Mouse (Mus musculus): ENCODE data around the gene Foxn3.
A peak's percentile ranks its signal among the peaks of the same experiment; 100 is the strongest.

Foxn3 gene

DNA sequence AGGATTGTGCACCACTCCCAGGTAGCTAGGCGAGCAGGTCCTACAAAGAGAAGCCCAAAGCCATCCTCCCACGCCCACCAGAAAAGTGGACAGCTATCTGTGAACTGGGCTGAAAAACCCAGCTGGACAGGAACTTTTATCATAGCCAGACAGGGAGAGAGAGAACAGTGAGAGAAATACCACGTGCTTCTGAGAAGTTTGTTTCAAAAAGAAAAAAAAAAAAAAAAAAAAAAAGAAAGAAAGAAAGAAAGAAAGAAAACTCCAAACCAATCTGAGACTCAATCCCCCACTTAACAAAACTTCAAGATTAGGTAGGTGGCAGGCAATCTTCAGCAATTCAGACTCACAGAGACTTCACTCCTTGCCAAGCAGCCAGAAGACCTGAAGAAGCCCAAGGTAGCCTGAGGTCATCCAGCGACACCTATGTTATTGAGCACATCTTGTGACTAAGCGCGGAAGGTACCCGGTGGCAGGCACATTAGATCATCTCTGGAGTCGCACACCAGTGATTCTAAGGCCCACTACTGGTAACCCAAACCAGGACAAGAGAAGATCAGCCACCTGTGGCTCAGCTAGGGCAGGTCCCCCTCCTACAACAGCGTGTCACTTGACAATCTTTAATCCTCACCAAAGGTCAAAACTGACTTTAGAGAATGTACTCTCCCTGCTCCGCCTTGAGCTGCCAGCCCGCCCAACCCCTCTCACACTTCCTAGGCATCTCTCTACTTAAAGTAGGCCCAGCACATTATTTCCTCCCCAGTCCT is 169.3 kb downstream of the Foxn3 start:
- no peak for ATAC-seq (ENCODE audit: insufficient number of reproducible peaks, low FRiP score, low TSS enrichment)

DNA sequence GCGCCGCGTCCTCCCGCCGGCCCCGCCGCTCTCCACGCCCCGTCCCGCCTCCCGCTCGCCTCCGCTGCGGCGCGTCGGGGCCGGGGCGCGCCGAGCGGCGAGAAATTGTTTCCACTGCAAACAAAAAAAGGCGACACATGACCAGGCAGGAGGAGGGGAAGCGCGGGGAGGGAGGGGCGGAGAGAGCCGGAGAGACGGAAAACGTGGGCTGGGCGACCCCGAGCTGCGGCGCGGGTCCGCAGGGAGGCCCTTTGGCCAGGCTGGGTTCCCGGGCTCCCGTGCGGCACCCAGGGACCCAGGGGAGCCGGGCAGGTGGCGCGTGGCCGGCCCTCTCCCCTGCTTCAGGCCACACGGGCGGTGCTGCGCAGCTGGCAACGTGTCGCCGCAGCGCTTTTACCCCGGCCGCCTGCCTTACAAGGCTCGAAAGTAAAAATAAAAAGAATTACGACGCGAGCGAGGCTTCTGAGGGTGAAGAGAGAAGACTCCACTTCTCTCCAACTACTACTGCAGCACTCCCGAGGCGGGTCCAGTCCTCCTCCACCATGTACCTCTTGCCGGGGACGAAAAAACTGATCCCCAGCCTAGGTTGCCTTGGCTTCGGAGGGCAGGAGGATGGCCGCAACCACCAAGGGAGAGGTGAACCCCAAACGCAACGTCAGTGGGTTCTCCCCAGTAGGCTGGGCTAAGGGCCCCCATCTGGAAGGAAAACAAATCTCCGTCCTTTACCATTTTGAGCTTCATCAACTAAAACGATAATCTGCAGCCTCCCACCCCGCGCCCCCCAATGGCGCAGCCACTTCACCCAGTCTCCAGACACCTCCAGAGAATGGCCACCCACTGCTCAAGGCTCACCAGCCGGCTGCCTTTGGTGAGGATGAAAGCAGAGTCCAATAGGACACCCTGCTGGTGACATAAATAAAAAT is 170.2 kb downstream of the Foxn3 start:
- peak; percentile 57 for ATAC-seq (ENCODE audit: insufficient number of reproducible peaks, low FRiP score, low TSS enrichment)

DNA sequence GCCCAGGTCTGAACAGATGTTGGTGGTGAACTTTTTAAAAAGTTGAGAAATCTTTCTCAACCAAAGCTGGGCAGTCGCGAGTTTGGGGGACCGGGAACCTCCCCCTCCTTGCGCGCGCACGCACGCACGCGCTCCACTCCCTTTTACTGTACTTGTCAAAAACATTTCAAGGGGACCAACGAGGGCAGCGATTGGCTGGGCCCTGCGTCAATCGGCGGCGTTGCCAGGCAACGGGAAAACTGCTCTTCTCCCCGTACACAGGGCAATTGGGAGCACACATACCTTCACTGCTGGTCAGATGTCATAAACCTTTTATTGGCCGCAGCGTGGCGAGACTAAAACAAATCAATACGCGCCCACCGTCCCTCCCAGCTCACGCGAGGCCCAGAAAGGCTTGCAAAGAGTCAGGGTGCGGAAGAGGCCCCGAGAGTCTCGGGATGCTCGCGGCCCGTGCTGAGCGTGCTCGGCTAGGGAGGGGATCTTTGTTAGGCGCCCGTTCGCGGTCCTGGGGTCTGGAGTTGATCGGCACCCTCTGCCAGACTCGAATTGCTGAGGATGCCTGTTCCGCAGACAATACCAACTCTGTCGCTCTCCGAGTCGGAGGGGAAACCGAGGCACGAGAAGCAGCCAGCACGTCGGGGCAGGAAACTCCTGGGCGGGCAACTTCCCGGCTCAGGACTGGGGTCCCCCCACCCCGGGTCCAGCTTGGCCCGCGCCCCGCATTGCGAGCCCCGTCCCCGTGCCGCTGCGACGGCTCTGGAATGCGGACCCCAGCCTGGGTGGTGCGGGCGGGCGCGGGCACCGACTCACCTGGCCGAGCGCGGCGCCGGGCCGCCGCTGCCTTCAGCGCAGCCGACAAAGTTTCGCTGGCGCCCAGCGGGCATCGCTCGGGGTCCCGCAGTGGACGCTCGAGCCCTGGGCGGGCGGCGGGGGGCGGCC is 171.2 kb downstream of the Foxn3 start:
- peak; percentile 90 for ATAC-seq (ENCODE audit: insufficient number of reproducible peaks, low FRiP score, low TSS enrichment)

DNA sequence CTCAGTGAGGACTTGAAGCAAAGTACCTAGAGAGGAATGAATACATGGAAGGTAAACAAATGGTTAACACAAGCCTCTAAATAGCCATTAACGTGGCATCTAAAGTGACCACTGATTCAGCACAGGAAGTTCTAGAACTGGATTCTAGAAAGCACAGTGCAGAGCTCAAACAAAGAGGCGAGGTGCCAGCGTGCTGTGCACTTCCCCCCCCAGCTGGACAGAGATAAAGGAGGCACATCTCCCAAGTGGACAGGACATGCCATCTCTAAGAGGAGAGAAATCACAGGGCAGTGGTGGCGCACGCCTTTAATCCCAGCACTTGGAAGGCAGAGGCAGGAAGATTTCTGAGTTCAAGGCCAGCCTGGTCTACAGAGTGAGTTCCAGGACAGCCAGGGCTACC is 173.0 kb downstream of the Foxn3 start:
- no peak for ATAC-seq (ENCODE audit: insufficient number of reproducible peaks, low FRiP score, low TSS enrichment)

DNA sequence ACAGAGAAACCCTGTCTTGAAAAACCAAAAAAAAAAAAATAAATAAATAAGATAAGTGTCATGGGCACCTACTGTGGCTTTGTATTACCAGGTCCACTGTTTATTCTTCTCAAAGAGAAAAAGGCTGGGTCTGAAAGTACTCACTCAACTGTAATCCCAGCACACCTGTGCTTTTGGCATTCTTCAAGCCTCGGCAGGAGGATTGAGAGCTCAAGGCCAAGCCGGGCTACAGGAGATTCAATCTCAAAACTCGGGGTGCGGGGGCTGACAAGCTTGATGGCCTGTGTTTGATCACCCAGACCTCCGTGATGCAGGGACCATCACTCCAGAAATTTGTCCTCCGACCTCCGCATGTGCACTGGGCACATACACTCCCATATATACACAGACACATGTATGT is 174.1 kb downstream of the Foxn3 start:
- ATAC-seq (ENCODE audit: insufficient number of reproducible peaks, low FRiP score, low TSS enrichment) = no peak

DNA sequence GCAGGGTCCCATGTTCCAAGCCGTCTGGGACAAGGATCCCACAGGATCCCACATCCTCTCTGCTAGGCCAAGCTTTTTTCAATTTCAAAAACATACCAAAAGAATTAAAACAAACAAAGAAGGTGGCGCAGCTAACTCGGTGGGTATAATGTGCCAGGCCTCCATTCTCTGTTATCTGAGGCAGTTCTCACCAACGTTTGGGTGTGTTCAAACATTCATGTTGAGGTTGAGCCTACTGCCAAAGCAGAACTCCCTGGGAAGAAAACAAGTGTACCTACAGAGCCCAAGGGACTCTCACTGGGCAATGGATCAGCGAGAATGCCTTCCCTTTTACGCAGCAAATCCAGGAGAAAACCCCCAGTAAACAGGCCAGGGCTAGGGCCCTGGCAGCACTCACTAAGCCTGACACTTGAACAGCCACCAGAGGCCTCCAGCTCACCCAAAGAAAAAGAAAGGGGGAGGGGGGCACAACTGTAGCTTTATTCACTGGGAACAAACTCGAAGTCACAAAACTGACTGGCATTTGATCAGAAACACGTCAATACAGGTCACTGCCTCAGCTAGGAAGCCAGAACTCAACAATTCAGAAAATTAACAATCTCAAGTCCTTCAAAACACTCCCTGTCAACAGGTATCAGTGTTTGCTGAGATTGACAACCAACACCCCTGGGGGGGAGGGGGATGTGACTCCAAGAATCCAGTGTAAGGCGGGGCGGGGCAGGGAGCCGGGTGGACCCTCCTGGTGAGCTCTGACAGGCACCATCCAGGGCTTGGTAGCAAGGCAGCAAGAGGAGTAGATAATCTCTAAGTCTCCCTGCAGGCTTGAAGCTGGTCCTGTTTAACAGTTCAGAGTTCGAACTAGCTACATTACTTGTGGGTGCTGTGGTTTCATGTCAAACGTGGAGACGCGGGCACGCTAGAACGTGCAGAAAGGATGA is 177.2 kb downstream of the Foxn3 start:
- no peak for ATAC-seq (ENCODE audit: insufficient number of reproducible peaks, low FRiP score, low TSS enrichment)

DNA sequence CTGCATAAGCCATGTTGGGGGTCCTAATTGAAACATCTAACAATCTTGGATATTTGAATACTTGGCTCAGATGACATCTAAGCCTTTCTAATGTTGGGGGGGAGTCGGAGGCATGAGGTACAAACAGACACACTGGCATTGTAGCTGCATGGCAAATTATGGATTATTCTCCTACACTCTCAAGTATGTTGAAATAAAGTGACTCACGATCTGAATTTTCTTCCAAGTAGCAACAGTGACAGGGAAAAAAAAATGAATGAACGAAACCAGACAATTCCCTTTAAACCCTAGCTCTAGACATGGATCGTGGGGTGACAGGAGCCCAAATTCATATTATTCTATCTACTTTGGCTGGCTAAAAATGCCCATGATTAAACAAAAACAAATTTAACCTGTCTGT is 178.3 kb downstream of the Foxn3 start:
- no peak for ATAC-seq (ENCODE audit: insufficient number of reproducible peaks, low FRiP score, low TSS enrichment)

DNA sequence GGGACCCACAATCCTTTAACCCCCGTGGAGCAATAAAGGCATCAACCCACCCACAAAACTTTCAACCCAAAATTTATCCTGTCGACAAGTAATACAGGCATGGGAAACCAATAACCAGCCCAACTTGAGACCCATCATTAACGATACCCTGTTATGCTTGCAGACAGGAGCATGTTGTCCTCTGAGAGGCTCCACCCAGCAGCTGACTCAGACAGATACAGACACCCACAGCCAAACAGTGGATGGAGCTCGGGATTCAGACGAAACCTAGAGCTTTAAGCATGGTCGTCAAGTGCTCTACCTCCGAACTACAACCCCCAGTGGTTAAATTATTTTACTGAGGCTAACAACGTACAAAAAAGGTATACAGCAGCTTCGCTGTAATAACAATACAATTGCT is 182.1 kb downstream of the Foxn3 start:
- ATAC-seq (ENCODE audit: insufficient number of reproducible peaks, low FRiP score, low TSS enrichment) = no peak

DNA sequence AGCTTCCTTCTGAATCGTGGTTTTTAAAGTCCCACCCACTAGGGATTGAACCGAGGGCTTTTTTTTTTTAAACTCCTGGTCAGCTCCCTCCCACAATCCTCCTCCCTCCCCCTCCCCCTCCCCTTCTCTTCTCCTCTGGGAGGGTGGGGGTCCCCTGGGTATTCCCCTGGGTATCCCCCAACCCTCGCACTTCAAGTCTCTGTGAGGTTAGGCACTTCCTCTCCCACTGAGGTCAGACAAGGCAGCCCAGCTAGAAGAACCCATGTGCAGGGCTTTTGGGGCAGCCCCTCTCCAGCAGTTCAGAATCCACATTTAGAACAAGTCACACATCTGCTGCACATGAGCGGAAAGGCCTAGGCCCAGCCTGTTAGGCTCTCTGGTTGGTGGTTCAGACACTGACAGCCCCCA is 182.5 kb downstream of the Foxn3 start:
- no peak for ATAC-seq (ENCODE audit: insufficient number of reproducible peaks, low FRiP score, low TSS enrichment)

DNA sequence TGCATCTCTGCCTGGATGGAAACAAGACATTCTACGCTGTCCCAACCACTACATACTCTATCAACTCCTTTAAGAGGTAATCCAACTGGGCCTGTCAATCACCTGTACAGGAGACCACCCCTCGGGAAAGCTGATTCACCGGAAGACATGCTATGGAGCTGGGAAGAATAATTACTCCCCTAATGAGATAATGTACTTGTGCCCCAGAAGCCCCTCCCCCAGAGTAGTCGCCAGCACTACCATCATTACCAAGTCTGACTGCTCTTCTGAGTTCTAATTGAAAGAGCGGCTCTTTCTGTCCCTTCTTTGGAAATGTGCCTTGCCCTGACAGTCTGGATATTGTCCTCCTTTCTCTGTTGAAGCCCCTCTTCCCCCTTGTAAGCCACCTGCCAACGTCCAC is 183.3 kb downstream of the Foxn3 start:
- no peak for ATAC-seq (ENCODE audit: insufficient number of reproducible peaks, low FRiP score, low TSS enrichment)

DNA sequence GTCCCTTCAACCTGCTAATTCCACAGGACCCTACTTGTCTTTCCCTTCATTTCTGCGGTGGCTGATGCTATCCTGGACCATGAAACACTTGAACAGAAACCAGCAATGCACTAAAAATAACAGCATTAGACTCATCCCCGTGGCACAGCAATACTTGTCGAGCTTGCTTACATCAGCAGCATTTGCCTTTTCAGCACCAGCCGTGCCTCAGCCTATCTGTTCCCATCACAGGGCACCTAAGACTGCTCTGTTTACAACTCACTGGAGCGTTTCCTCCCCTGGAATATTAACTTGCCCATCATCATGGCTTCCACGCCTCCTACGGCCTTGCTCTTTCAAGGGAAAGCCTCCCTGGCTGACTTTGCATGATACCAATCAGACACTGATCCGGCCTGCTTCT is 185.1 kb downstream of the Foxn3 start:
- ATAC-seq (ENCODE audit: insufficient number of reproducible peaks, low FRiP score, low TSS enrichment) = no peak

DNA sequence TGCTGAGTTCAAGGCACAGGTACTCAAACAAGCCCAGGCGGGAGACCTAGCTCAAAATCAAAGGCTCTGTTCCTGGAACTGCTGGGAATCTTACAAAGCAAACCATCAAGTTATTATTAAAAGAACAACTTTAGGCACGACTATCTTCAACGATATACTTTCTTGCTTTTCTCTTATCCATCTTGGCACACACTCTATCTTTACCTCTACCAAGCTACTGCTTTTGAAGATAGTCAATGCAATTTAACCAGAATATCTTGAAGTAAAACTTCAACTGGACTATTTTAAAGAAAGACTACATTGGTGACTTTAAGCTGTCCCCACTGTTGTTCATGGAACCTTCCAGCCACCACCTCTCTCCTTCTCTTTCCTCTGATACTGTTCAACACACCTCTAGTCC is 185.7 kb downstream of the Foxn3 start:
- ATAC-seq (ENCODE audit: insufficient number of reproducible peaks, low FRiP score, low TSS enrichment) = no peak

DNA sequence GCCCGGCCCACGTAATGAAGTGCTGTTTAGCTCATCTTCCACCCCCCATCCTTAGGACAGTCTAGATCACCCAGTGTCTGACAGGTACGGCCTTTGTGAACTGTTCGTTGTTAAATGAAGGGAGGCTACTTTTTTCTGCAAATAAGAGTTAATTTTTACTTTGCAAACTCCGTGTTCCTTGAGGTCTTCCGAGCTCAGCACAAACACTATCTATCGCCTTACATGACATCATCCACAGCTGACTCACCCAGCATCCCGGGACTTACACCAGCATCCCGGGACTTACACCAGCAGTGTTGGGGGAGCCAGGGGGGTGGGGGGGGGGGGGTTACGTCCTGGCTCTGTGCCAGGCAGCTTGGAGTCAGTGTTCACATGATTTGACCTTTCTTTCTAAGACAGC is 186.3 kb downstream of the Foxn3 start:
- no peak for ATAC-seq (ENCODE audit: insufficient number of reproducible peaks, low FRiP score, low TSS enrichment)

DNA sequence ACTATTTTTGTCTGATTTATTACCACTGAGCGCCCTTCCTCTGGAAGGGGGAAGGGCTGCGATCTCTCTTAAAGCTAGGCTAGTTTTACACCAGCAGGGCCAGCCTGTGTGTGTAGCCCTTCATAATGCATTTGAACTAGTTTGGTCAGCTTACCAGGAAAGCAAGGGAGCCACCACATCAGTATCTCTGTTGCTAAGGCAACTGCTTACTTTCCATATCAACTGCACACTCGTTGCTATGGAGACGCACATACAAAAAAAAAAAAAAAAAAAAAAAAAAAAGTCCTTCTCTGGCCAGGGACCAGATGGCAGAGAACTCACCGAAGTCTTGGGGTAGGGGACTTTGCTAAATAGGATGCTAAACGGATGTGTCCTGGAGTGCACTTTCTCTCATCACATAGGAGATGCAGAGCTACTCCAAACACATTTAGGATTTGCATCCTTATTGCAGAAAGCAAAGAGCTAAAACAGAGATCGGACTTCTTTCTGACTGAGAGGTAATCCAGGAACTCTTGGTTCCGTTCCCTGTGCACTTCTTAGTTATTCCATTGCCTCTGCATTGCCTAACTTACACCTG is 187.4 kb downstream of the Foxn3 start:
- no peak for ATAC-seq (ENCODE audit: insufficient number of reproducible peaks, low FRiP score, low TSS enrichment)

DNA sequence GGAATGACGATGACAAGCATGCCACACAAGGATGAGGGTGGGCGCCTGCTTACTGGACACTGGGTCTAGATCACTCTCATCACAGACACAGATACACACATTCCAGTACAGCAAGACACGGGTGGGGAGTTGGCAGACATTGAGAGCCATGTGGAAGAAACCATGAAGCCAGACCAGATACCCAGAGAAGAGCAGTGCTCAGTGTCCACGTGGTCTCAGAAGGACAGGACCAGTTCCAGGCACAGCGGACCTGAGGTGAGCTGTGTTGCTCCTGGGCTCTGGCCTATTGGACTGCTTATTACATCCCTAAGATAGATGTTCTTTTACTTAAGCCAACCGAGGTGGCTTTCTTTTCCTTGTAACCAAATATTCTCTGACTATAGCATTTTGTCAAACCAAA is 188.0 kb downstream of the Foxn3 start:
- no peak for ATAC-seq (ENCODE audit: insufficient number of reproducible peaks, low FRiP score, low TSS enrichment)

DNA sequence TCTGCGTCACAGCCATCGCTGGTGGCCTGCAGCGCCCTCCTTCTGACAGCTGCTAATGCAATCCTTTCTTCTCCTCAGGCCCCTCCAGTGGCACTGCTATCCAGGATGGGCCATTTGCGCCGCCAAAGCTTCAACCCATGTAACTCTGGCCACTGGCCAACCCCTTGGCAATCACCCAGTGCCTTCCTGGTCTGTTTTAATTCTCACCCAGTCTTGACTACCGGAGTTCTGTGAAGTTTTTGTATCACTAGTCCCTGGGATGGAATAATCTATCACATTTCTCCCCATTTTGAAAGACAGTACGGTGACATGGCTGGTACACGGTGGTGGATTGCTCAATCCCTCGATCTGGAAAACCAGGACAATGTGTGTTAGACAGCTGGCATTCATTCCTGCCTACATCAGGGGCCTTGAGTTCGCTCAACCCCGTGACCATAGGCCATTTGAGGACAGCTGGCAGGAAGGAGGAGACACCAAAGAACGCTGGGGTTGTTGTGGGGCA is 189.2 kb downstream of the Foxn3 start:
- 0 out of 2 replicates have a peak, but pooled peaks have one; percentile 20 for ATAC-seq (ENCODE audit: insufficient number of reproducible peaks, low FRiP score, low TSS enrichment)

DNA sequence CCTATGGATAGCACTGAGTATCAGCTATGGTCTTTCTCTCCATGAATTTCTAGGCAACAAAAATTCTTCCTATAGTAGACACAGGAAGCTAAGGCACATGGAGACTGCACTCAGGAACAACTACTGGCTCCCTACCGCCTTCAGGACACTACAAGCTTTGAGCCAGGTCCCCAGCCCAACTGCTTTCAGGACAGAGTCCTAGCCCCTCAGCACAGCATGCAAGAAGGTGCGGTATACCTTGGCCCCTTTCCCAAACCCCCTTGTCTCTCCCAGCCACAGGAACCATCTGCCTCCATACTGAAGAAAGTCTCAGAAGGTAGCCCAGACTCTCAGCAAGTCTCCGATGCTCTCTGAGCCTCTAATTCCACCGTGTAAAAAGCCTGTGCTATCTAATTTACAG is 189.8 kb downstream of the Foxn3 start:
- ATAC-seq (ENCODE audit: insufficient number of reproducible peaks, low FRiP score, low TSS enrichment) = no peak

DNA sequence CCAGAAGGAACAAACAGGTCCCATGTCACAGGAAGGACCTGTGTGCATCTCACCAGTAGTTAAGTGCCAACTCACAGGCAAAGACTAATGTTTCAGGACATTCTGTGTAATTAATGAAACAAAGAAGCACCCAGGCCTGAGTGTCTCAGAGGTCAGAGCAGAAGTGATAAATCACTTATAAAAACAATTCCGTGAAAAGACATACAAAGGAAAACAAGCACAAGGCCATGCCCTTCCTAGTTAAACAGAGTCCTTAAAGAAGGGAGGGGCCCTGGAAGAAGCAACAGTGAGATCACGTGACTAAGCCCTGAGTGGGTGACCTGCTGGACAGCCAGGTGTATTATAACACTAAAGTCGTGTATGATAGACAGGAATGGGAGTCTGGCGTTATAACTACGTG is 191.9 kb downstream of the Foxn3 start:
- no peak for ATAC-seq (ENCODE audit: insufficient number of reproducible peaks, low FRiP score, low TSS enrichment)

DNA sequence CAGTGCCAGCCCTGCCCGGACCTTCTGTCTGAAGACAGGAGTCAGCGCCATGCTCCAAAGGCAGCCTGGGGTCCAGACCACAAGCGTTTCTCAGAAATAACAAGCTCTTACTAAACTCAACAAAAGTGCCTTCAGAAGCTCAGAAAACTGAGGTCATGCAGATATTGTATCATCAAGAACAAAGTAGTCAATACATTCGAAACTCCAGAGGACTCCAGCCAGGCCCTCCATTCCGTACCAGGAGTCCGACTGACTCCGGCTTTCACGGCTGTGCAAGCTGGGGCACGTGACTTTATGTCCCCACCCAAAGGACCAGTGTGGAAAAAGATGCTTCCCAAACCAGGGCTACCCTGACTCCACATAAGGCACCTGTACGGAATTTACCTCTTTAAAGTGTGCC is 195.1 kb downstream of the Foxn3 start:
- ATAC-seq (ENCODE audit: insufficient number of reproducible peaks, low FRiP score, low TSS enrichment) = no peak
